Mouse (Mus musculus): ENCODE measurements at regions not wholly inside any gene's neighbourhood (a gene's known extent, or its start where the extent isn't known, plus 50 kb on each side); places are given as distances from the start of the nearest gene placed in this dataset.

GRCm38 (mm10) chr16:97234321-97234720 lies 63.8 kb upstream of the Dscam start:
- intact Hi-C loops (cut with DNase I), result no loop called here
- no peak for DNase-seq (ENCODE audit: low spot score)

DNA sequence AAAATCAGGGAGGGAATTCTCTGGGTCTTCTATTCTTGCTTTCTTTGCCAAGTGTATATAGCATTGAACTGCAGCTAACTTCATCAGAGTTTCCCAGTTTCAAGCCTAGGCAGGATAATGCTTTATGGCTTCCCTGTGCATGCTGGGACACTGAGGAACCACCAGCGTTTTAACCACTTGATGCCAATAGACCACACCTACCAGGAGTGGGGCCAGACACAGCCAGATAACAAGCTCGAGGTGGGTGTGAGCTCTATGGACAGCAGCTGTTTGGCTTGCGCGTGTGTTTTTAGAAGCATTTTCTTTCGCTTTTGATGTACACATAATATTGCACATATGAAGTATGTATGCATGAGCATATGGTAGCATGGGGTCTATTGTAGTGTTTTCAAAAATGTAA lies 69.1 kb upstream of the Dscam start:
- DNase-seq (ENCODE audit: low spot score), result no peak
- intact Hi-C loops (cut with DNase I), result no loop called here

DNA sequence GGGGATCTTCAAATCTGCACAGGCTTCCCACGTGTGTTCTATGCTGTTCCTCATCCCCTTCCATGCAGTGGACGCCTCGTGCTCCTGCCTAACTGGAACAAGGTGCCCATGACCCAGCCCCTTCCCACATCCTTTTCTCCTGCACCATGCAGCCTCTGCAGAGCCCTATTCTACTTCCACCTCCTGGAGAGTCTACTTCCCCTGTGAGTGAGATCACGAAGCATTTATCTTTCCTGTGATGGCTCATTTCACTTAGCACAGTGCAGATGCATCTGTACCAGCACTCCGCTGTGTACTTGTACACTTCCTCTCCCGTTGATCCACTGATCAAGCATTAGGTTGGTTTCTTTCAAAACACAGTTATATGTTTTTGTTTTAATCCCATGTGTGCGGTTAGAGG lies 69.5 kb upstream of the Dscam start:
- intact Hi-C loops (cut with DNase I), result no loop called here
- DNase-seq (ENCODE audit: low spot score), result no peak

- intact Hi-C loops (cut with DNase I), result no loop called here
- no peak for DNase-seq (ENCODE audit: low spot score)
Measured at GRCm38 (mm10) chr16:97240859-97241360, 70.4 kb upstream of the Dscam start.

GRCm38 (mm10) chr16:97241639-97242038 lies 71.1 kb upstream of the Dscam start:
- intact Hi-C loops (cut with DNase I), result no loop called here
- DNase-seq (ENCODE audit: low spot score), result no peak

DNA sequence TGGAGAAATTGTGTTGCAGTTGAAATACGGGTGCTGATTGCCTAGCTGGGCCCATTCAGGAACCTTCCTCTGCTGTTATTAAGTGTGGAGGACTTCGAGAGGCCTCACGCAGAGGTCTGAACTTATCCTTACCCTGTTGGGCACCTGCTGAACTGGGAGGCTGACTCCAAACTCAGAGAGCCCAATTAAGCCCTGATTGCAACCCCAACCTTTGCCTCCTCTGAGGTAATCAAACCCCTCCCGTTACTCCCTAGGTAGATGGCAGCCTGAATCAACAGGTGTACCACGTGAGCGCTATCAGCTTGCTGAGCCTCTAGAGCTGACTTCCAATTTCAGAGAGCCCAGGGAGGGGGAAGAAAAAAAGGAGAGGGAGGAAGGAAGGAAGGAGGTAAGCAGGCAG lies 79.9 kb upstream of the Dscam start:
- DNase-seq (ENCODE audit: low spot score), result no peak
- intact Hi-C loops (cut with DNase I), result no loop called here

DNA sequence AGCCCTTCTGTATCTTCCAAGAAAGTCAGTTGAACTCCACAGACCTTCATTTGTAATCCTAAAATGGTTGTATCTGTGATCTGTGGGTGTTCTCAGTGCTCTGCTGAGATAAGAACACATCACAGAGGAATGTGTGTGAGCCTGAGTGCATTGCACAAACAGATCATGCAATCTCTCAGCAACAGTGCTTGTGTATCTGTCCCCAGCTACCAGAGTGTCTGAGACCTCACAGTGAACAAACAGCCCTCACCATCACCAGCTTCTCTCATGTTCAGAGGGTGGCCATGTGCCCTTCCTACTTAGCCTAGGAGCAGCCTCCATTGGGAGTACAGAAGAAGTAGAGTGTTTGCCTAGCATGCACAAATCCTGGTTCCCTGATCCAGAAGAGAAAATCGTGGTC lies 82.0 kb upstream of the Dscam start:
- intact Hi-C loops (cut with DNase I), result no loop called here
- DNase-seq (ENCODE audit: low spot score), result no peak

DNA sequence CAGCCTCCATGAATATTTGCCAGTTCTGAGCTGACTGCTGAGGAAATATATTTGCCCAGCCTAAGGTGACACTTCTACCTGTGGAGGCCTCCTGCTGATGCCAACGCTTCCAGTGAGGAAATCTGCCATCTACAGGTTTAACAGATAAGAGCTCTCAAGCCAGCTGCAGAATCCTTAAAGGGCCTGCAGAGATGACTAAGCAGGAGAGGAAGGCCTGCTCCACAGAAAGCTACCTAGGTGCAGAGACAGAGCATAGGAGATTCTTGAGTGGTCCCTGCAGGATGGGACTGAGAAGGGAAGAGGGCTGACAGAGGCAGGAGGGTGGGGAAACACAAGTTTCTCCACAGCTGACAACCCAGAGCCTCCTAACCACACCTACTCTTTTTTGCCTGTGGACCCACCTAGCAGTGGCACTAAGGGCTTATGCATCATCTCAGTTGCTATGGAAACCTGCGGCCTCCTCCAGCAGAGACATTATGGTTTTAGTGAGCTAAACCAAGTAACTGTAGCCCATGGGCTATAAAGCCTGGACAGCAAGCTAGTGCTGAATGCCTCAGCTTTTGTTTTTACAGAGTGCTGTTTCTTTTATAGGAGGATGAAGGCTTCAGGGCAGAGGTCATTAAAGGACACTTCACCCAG lies 82.6 kb upstream of the Dscam start:
- no peak for DNase-seq (ENCODE audit: low spot score)
- intact Hi-C loops (cut with DNase I), result no loop called here

DNA sequence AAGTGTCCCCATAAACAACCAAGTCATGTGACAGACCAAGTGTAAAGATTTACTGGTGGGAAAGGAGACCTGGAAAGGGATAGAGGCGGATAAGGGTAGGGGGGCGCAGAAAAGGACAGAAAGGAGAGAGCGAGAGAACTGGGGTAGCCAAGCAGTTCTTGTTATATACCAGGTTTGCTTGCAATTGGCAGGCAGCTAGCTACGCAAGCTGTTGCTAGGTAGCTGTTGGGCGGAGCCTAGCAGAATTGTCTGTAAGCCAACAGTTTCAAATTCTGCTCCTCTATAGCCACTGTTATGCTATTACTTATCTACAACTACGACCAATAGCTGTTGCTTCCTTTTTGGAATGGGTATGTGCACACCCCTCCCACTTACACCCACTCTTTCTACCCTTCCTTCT lies 88.3 kb upstream of the Dscam start:
- intact Hi-C loops (cut with DNase I), result no loop called here

DNA sequence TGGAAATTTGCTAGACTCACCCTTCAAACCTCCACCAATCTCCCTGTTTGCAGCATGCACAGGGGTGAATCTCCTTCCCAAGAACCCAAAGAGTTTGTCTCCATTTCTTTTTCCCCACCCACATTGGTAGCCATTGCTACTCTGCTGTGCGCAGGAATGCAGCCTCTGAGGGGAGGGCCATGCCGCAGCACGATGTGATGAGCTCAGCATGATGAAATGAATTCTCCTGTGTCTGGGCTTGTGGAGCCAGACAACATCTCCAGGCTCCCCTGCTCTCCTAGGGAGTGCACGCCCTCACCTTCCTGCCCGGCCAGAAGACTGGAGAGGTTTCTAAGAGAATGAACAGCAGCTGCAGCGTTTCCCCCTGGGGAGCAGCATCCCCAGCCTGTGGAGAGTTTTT lies 92.9 kb upstream of the Dscam start:
- intact Hi-C loops (cut with DNase I), result no loop called here
- DNase-seq (ENCODE audit: low spot score), result no peak

More for the DNA sequence above, 88.3 kb upstream of the Dscam start:
- no peak for DNase-seq (ENCODE audit: low spot score)

DNA sequence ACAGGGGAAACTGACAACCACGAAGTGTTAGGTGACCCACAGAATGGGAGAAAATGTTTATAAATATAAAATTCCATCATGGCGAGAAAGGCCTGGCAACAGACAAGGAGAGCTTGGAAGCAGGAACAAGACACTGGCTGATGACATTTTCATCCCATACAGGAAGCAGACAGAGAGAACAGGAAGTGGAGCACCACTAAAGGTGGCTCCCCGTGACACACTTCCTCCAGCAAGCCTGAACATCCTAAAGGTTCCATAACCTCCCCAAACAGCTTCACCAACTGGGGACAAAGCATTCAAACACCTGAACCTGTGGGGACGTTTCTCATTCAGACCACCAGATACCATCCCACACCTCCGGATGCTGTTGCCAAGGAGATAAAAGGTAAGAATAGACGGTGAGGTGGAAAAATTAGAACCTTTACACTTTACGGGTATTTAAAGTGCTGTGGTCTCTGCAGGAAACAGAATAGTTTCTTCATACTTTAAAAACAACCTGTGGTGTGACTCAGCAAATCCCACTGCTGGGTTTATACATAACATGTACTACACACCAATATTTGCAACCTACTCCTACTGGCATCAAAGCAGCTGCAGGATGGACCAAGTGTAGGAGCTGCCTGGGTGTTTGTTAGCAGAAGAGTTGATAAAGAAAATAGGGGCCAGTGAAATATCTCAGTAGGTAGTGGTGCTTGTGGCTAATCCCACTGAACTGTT lies 86.0 kb upstream of the Bace2 start:
- DNase-seq (ENCODE audit: low spot score), result no peak
- intact Hi-C loops (cut with DNase I), result loop anchor here (5.0 kb wide), 1 partner anchor 418 kb away; no protein-coding TSS in a partner anchor

- no peak for DNase-seq (ENCODE audit: low spot score)
- intact Hi-C loops (cut with DNase I), result loop anchor here (5.0 kb wide), 1 partner anchor 419 kb away; no protein-coding TSS in a partner anchor
Measured at GRCm38 (mm10) chr16:97271264-97271663, 85.3 kb upstream of the Bace2 start.

DNA sequence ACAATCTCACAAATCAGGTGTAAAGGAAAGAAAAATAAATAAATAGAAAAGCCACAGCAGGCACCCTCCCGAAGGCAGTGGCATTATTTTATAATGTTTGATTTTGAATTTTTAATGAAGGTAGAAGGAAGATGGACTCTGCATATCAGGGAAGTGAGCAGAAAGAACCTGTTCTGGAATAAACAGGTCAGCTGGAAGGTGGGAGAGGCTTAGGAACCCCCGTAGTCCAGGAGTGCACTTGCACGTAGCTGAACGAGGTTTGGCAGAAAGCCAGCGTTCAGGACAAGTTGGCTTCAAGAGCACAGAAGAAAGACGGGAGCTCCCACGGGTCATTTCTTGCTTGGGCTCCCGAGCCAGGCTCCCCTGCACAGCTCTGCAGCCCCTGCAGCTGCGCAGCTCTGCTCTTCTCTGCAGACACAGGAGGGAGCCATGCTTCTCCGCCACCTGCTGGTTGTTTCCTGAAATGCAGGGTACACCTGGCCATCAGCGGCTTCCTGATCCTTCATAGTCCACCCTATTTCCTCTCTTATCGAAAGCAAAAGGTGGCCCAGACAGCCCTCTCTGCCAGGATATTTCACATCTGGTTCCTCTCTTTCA lies 84.4 kb upstream of the Bace2 start:
- intact Hi-C loops (cut with DNase I), result loop anchor here (5.0 kb wide), 1 partner anchor 420 kb away; no protein-coding TSS in a partner anchor
- no peak for DNase-seq (ENCODE audit: low spot score)

GRCm38 (mm10) chr16:97278913-97279312 lies 77.6 kb upstream of the Bace2 start:
- intact Hi-C loops (cut with DNase I), result no loop called here
- no peak for DNase-seq (ENCODE audit: low spot score)

DNA sequence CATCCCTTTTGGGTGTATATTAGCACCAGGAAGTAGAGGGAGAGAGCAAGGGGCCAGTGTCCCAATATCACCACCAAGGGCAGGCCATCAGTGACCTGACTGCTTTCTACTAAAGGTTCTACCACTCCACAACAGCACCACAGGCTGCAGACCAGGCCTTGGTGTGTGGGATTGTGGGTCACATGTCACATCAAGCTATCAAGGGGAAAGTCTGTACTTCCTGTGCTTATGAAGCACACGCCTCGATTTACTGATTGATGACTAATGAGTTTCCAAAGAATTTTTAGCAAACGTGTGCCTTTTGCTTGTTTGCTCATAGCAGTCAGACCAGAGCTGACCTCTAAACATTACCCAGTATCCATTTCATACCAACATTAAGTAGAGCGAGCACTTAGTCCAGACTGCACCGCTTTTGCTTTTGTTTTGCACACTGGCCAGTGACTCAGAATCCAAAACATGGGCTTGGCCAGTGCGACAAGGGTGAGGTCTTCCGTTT lies 74.9 kb upstream of the Bace2 start:
- no peak for DNase-seq (ENCODE audit: low spot score)
- intact Hi-C loops (cut with DNase I), result no loop called here

- DNase-seq (ENCODE audit: low spot score), result no peak
- intact Hi-C loops (cut with DNase I), result no loop called here
Measured at GRCm38 (mm10) chr16:97282943-97283342, 73.6 kb upstream of the Bace2 start.

DNA sequence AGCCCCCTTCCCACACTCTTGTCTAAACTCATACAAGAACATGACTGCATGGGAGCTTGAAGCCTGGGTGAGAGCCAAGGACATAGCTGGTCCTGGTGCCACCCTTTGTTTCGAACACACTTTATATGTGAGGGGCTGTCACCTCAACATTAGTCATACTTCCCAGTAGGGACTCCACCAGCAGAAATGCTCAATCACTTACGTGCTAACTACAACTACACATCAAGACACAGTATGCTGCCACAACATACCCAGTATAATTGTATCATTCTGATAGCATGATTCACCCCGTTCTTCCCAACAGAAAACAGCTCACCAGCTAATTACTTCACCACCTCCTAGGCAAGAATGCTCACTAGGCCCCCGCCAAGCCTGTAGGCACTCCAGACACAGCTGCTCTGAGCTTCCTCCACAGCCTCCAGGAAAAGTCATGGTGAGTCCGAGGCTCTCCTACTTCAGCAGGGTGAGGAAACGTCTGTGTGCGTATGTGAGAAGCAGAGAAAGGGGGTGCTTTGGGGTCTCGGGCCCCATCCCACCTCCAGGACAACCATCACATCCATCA lies 70.6 kb upstream of the Bace2 start:
- intact Hi-C loops (cut with DNase I), result no loop called here
- DNase-seq (ENCODE audit: low spot score), result no peak

GRCm38 (mm10) chr16:97286717-97287116 lies 69.8 kb upstream of the Bace2 start:
- DNase-seq (ENCODE audit: low spot score), result no peak
- intact Hi-C loops (cut with DNase I), result no loop called here

GRCm38 (mm10) chr16:97288634-97289033 lies 67.9 kb upstream of the Bace2 start:
- intact Hi-C loops (cut with DNase I), result no loop called here
- no peak for DNase-seq (ENCODE audit: low spot score)

- intact Hi-C loops (cut with DNase I), result loop anchor here (1.0 to 5.0 kb wide), 2 partner anchors 396 to 605 kb away; no protein-coding TSS in a partner anchor
- DNase-seq (ENCODE audit: low spot score), result no peak
Measured at GRCm38 (mm10) chr16:97292484-97293048, 64.0 kb upstream of the Bace2 start.
